Mouse (Mus musculus) adrenal gland (tissue): Measurements from ENCODE around the gene Immp2l.

Source experiments
- intact Hi-C: fragments of 180-260 bp; cut with DNase I; formaldehyde crosslinking; loops from one replicate; pipeline ENCODE4 v1.15.1; 2025

Immp2l gene

GRCm38 (mm10) chr12:41047085-41047766 lies 23.3 kb downstream of the Immp2l start:
- intact Hi-C loops = no loop called here

GRCm38 (mm10) chr12:41050945-41051344 lies 27.1 kb downstream of the Immp2l start:
- intact Hi-C loops = no loop called here

- intact Hi-C loops = no loop called here
Observed at GRCm38 (mm10) chr12:41052897-41053296, 29.0 kb downstream of the Immp2l start.

- intact Hi-C loops = no loop called here
Observed at GRCm38 (mm10) chr12:41054006-41054791, 30.3 kb downstream of the Immp2l start.

GRCm38 (mm10) chr12:41055941-41056340 lies 32.1 kb downstream of the Immp2l start:
- intact Hi-C loops = no loop called here

GRCm38 (mm10) chr12:41063281-41063680 lies 39.4 kb downstream of the Immp2l start:
- intact Hi-C loops = no loop called here

- intact Hi-C loops = no loop called here
Observed at GRCm38 (mm10) chr12:41081843-41082242, 58.0 kb downstream of the Immp2l start.

GRCm38 (mm10) chr12:41084370-41085089 lies 60.6 kb downstream of the Immp2l start:
- intact Hi-C loops = no loop called here

GRCm38 (mm10) chr12:41089931-41090366 lies 66.1 kb downstream of the Immp2l start:
- intact Hi-C loops = no loop called here

- intact Hi-C loops = no loop called here
Observed at GRCm38 (mm10) chr12:41090771-41091170, 66.9 kb downstream of the Immp2l start.

- intact Hi-C loops = no loop called here
Observed at GRCm38 (mm10) chr12:41091316-41091715, 67.4 kb downstream of the Immp2l start.

GRCm38 (mm10) chr12:41096045-41096444 lies 72.2 kb downstream of the Immp2l start:
- intact Hi-C loops = loop anchor here (5.0 kb wide), 1 partner anchor 259 kb away; no protein-coding TSS in a partner anchor

GRCm38 (mm10) chr12:41097406-41097805 lies 73.5 kb downstream of the Immp2l start:
- intact Hi-C loops = loop anchor here (5.0 kb wide), 1 partner anchor 260 kb away; no protein-coding TSS in a partner anchor

- intact Hi-C loops = no loop called here
Observed at GRCm38 (mm10) chr12:41109011-41109410, 85.1 kb downstream of the Immp2l start.

- intact Hi-C loops = loop anchor here (5.0 kb wide), 2 partner anchors 376 to 571 kb away; partner anchors contain the start of gene Lrrn3
Observed at GRCm38 (mm10) chr12:41111456-41111855, 87.6 kb downstream of the Immp2l start.

GRCm38 (mm10) chr12:41112137-41112536 lies 88.2 kb downstream of the Immp2l start:
- intact Hi-C loops = loop anchor here (5.0 kb wide), 2 partner anchors 375 to 570 kb away; partner anchors contain the start of gene Lrrn3

GRCm38 (mm10) chr12:41118358-41118757 lies 94.5 kb downstream of the Immp2l start:
- intact Hi-C loops = no loop called here

GRCm38 (mm10) chr12:41119657-41120056 lies 95.8 kb downstream of the Immp2l start:
- intact Hi-C loops = loop anchor here (10.0 kb wide), 1 partner anchor 755 kb away; no protein-coding TSS in a partner anchor

GRCm38 (mm10) chr12:41123207-41123606 lies 99.3 kb downstream of the Immp2l start:
- intact Hi-C loops = loop anchor here (10.0 kb wide), 1 partner anchor 752 kb away; no protein-coding TSS in a partner anchor

GRCm38 (mm10) chr12:41134885-41135284 lies 111.0 kb downstream of the Immp2l start:
- intact Hi-C loops = no loop called here

GRCm38 (mm10) chr12:41159543-41159942 lies 135.7 kb downstream of the Immp2l start:
- intact Hi-C loops = no loop called here
